Mouse (Mus musculus): ENCODE results near the gene Herpud2.
"Not testable (repeated sequence)": the region's sequence is repeated elsewhere in the genome, so short reads cannot be mapped to it uniquely, and the experiment has no call there.

Gene Herpud2

GRCm38 (mm10) chr9:25145925-25146324, 5.7 kb downstream of the Herpud2 start:
- DNase-seq (ENCODE audit: low spot score in 2 of 2): no peak

- no peak for DNase-seq (ENCODE audit: low spot score in 2 of 2)
Observed at GRCm38 (mm10) chr9:25143950-25144349, 7.7 kb downstream of the Herpud2 start.

- DNase-seq (ENCODE audit: low spot score in 2 of 2): no peak
Observed at GRCm38 (mm10) chr9:25142988-25143387, 8.6 kb downstream of the Herpud2 start.

GRCm38 (mm10) chr9:25142041-25142440, 9.6 kb downstream of the Herpud2 start:
- DNase-seq (ENCODE audit: low spot score in 2 of 2): no peak

GRCm38 (mm10) chr9:25140330-25140729, 11.3 kb downstream of the Herpud2 start:
- no peak for DNase-seq (ENCODE audit: low spot score in 2 of 2)

- no peak for DNase-seq (ENCODE audit: low spot score in 2 of 2)
Observed at GRCm38 (mm10) chr9:25138900-25139299, 12.7 kb downstream of the Herpud2 start.

- DNase-seq (ENCODE audit: low spot score in 2 of 2): no peak
Observed at GRCm38 (mm10) chr9:25132920-25133319, 18.7 kb downstream of the Herpud2 start.

GRCm38 (mm10) chr9:25132253-25132652, 19.4 kb downstream of the Herpud2 start:
- no peak for DNase-seq (ENCODE audit: low spot score in 2 of 2)

- no peak for DNase-seq (ENCODE audit: low spot score in 2 of 2)
Observed at GRCm38 (mm10) chr9:25124048-25124447, 27.6 kb downstream of the Herpud2 start.

- DNase-seq (ENCODE audit: low spot score in 2 of 2): not testable (repeated sequence)
Observed at GRCm38 (mm10) chr9:25123590-25123989, 28.0 kb downstream of the Herpud2 start.

GRCm38 (mm10) chr9:25104638-25105037, 47.0 kb downstream of the Herpud2 start:
- DNase-seq (ENCODE audit: low spot score in 2 of 2): no peak

- no peak for DNase-seq (ENCODE audit: low spot score in 2 of 2)
Observed at GRCm38 (mm10) chr9:25102881-25103280, 48.7 kb downstream of the Herpud2 start.

GRCm38 (mm10) chr9:25090853-25091252, 60.8 kb downstream of the Herpud2 start:
- DNase-seq (ENCODE audit: low spot score in 2 of 2): no peak

GRCm38 (mm10) chr9:25089122-25089521, 62.5 kb downstream of the Herpud2 start, which contains the start of gene Gm10181:
TSS of gene Gm10181 (plus strand) at chr9:25089422.
- DNase-seq (ENCODE audit: low spot score in 2 of 2): no peak

- no peak for DNase-seq (ENCODE audit: low spot score in 2 of 2)
Observed at GRCm38 (mm10) chr9:25076505-25076904, 75.1 kb downstream of the Herpud2 start.

GRCm38 (mm10) chr9:25075977-25076376, 75.6 kb downstream of the Herpud2 start:
- no peak for DNase-seq (ENCODE audit: low spot score in 2 of 2)

GRCm38 (mm10) chr9:25072666-25073065, 79.0 kb downstream of the Herpud2 start:
- no peak for DNase-seq (ENCODE audit: low spot score in 2 of 2)

GRCm38 (mm10) chr9:25058726-25059125, 92.9 kb downstream of the Herpud2 start:
- no peak for DNase-seq (ENCODE audit: low spot score in 2 of 2)
